Mouse (Mus musculus) liver, adult 2 months (tissue): ENCODE measurements around the gene Lcmt2.

Experiments
- CTCF ChIP-seq: fragments of 200-500 bp; IDR thresholded peaks from 2 replicates; pipeline ENCODE4 v1.5.1; 2011; ENCODE audit warnings: low read depth, low read length, control low read depth
- POLR2A ChIP-seq: fragments of 200-500 bp; IDR thresholded peaks from 2 replicates; pipeline ENCODE4 v1.6.1; 2011; ENCODE audit warnings: low read length, control low read depth; ENCODE audit not compliant: insufficient read depth; ENCODE audit errors: extremely low read depth

GRCm38 (mm10) chr2:121089751-121090150 lies 50.7 kb downstream of the Lcmt2 start:
- TF ChIP-seq POLR2A (no peak), CTCF (no peak)
